Mouse (Mus musculus): ENCODE results near the gene Itsn1. TPM values are rescaled to one million over a fixed set of nuclear protein-coding genes. Genes with fewer than 3 reads are reported as not detected.

Gene Itsn1
- polyA plus RNA-seq, 1 experiment from 2014 or later = 21.7 TPM

- no peak for ATAC-seq (ENCODE audit: insufficient read depth, low FRiP score, low read depth)
- H3K27me3 ChIP-seq (replicated peaks) = no peaks in the 10 kb centered on the region
- no peaks in the 10 kb centered on the region for H3K9me3 ChIP-seq
- no peak overlapping the region for H3K4me2 ChIP-seq
- H3K27ac ChIP-seq = no peak overlapping the region
- 74% methylated on average over 5 of the region's 5 CpGs for WGBS
- H3K9ac ChIP-seq = no peak overlapping the region
- no peak overlapping the region for H3K4me3 ChIP-seq (replicated peaks)
- H3K36me3 ChIP-seq = no peaks in the 10 kb centered on the region
- peaks cover 10% of the 10 kb centered on the region for H3K4me1 ChIP-seq
These were observed 5.7 kb downstream of the Itsn1 start for GRCm38 (mm10) chr16:91734771-91735170.

GRCm38 (mm10) chr16:91736046-91736816, 7.2 kb downstream of the Itsn1 start:
- Histone ChIP-seq H3K36me3 (no peaks in the 10 kb centered on the region), H3K4me1 (peaks cover 10% of the 10 kb centered on the region), H3K27me3 (replicated peaks) (no peaks in the 10 kb centered on the region), H3K9me3 (no peaks in the 10 kb centered on the region), H3K9ac (no peak overlapping the region), H3K4me3 (replicated peaks) (no peak overlapping the region), H3K27ac (no peak overlapping the region), H3K4me2 (no peak overlapping the region)
- no peak for ATAC-seq (ENCODE audit: insufficient read depth, low FRiP score, low read depth)
- 82% methylated on average over 7 of the region's 7 CpGs for WGBS

GRCm38 (mm10) chr16:91738505-91738904, 9.4 kb downstream of the Itsn1 start:
- Histone ChIP-seq H3K4me3 (replicated peaks) (no peak overlapping the region), H3K36me3 (no peaks in the 10 kb centered on the region), H3K27me3 (replicated peaks) (no peaks in the 10 kb centered on the region), H3K27ac (no peak overlapping the region), H3K4me1 (peaks cover 10% of the 10 kb centered on the region), H3K4me2 (no peak overlapping the region), H3K9ac (no peak overlapping the region), H3K9me3 (no peaks in the 10 kb centered on the region)
- 78% methylated on average over 6 of the region's 6 CpGs for WGBS
- no peak for ATAC-seq (ENCODE audit: insufficient read depth, low FRiP score, low read depth)

DNA sequence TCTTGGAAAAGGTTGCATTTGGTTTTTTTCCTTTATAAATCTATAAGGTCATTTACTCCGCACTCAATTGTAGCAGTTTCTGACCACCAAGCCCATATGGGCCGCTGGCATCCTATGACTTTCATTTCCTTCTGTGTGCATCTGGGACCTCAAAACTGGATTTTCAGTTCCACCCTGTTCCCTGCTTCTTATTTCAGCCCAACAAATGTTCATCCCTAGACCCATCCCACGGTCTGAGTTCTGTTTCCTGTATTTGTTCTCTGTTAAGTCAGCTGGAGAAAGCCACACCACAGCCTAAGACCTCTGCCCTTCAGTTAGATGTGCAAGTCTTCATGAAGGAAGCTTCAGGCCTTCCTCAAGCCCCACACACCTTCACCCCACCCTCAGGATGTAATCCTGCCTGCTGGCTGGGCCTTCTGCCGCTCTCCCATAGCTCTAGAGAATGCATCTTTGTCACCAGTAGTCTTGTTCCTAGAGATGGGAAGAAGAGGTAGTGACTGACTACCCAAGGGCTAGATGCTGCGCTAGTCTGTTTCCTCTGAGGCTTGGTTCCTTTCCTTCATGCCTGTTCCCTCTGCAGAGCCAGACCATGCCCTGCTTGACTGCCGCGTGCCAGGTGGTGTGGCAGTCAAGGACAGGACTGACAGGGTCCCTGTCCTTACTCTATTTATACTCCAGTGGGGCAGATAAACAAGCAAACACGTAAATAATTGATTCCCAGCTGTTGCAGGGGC, 11.3 kb downstream of the Itsn1 start:
- no peak overlapping the region for H3K9ac ChIP-seq
- H3K27ac ChIP-seq = no peak overlapping the region
- H3K4me3 ChIP-seq (replicated peaks) = no peak overlapping the region
- no peak for ATAC-seq (ENCODE audit: insufficient read depth, low FRiP score, low read depth)
- no peaks in the 10 kb centered on the region for H3K27me3 ChIP-seq (replicated peaks)
- H3K4me1 ChIP-seq = peaks cover 4% of the 10 kb centered on the region
- no peaks in the 10 kb centered on the region for H3K36me3 ChIP-seq
- WGBS = 62% methylated on average over 8 of the region's 8 CpGs
- H3K9me3 ChIP-seq = no peaks in the 10 kb centered on the region
- no peak overlapping the region for H3K4me2 ChIP-seq

DNA sequence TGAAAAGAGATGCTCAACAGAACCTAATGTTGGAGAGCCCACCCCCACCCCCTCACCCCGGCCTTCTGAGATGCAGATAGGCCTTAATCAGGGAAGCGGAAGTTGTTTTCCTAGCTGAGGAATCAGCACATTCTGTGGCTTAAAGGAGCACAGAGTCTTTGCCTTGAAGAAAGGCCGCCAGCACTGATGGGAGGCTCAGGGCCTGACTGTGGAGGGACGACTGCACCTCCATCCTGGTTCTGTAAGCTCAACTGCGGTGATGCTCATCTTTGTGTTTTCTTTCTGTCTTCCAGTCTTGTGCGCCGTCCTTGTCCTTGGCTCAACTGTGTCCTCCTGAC, 11.8 kb downstream of the Itsn1 start:
- Histone ChIP-seq H3K9ac (no peak overlapping the region), H3K27me3 (replicated peaks) (no peaks in the 10 kb centered on the region), H3K4me2 (no peak overlapping the region), H3K36me3 (no peaks in the 10 kb centered on the region), H3K27ac (no peak overlapping the region), H3K4me1 (peaks cover 9% of the 10 kb centered on the region), H3K4me3 (replicated peaks) (no peak overlapping the region), H3K9me3 (no peaks in the 10 kb centered on the region)
- WGBS = 74% methylated on average over 7 of the region's 7 CpGs
- no peak for ATAC-seq (ENCODE audit: insufficient read depth, low FRiP score, low read depth)

DNA sequence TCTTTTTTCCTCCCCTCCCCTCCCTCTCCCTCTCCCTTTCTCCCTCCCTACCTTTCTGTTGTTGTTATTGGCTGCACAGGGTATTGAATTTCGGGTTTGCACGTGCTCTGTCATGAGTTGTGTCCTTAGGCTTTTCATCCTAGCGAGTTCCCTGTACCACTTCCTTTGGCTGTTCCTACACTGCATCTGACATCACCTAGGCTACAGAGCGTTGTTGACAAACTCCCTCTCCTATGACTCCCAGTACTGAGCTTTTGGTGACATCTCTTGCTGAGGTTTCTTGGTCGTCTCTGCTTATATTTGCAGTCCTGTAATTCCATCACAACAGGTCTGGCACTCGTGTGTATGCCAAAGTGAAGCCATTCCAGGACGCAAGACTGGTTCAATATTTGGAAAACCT, 14.0 kb downstream of the Itsn1 start:
- no peak overlapping the region for H3K27ac ChIP-seq
- WGBS = 69% methylated on average over 7 of the region's 7 CpGs
- H3K9me3 ChIP-seq = no peaks in the 10 kb centered on the region
- peaks cover 13% of the 10 kb centered on the region for H3K4me1 ChIP-seq
- H3K36me3 ChIP-seq = no peaks in the 10 kb centered on the region
- ATAC-seq (ENCODE audit: insufficient read depth, low FRiP score, low read depth) = no peak
- H3K9ac ChIP-seq = no peak overlapping the region
- no peak overlapping the region for H3K4me3 ChIP-seq (replicated peaks)
- H3K27me3 ChIP-seq (replicated peaks) = no peaks in the 10 kb centered on the region
- H3K4me2 ChIP-seq = no peak overlapping the region

DNA sequence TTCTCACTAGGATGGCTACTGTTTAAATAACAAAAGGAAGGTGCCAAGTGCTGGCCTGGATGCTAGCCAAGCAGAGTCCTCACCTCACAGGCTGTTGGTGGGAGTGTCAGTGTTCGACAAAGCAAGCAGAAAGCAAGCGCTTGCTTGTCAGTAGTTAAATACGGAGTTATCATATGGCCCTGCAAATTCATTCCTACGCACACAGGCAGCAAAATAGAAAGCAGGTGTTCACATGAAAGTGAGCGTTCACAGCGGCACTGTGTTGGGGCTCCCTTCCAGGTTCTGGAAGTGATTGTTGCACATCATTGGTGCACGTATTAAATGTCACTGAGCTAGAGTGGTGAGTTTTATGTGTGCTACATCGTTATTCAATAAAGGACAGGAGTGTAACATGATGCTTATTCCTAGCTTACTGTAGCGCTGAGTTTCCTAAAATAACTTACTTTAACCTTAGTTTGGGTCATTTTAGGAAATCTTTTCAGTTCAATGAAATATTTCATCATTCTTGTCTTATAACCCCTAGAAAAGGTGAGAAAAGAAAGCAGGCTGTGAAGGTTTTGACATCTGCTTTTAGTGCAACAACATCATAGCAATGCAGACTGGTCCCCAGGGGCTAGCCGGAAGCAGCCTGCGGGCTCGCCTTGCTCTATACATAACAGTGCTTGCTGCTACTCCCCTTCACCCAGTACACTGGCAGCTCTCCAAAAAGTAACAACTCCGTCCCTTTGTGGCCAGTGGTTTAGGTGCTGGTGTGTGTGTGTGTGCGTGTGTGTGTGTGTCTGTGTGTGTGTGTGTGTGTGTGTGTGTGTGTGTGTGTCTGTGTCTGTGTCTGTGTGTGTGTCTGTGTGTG, 17.2 kb downstream of the Itsn1 start:
- no peaks in the 10 kb centered on the region for H3K9me3 ChIP-seq
- 36% methylated on average over 14 of the region's 14 CpGs for WGBS
- H3K4me2 ChIP-seq = 0 out of 2 replicates have a peak overlapping the region, but pooled peaks have one; percentile 9
- 0 out of 2 replicates have a peak overlapping the region, but pooled peaks have one; percentile 35 for H3K27ac ChIP-seq
- H3K9ac ChIP-seq = no peak overlapping the region
- no peak for ATAC-seq (ENCODE audit: insufficient read depth, low FRiP score, low read depth)
- H3K36me3 ChIP-seq = no peaks in the 10 kb centered on the region
- H3K27me3 ChIP-seq (replicated peaks) = no peaks in the 10 kb centered on the region
- no peak overlapping the region for H3K4me3 ChIP-seq (replicated peaks)
- H3K4me1 ChIP-seq = peaks cover 13% of the 10 kb centered on the region

- Histone ChIP-seq H3K27me3 (replicated peaks) (no peaks in the 10 kb centered on the region), H3K9ac (no peak overlapping the region), H3K4me1 (peaks cover 13% of the 10 kb centered on the region), H3K9me3 (no peaks in the 10 kb centered on the region), H3K27ac (peak overlapping the region; percentile 6; the same call in 1 of the 2 replicates), H3K4me2 (no peak overlapping the region), H3K4me3 (replicated peaks) (no peak overlapping the region), H3K36me3 (no peaks in the 10 kb centered on the region)
- WGBS = 60% methylated on average over 6 of the region's 6 CpGs
- peak; percentile 82 for ATAC-seq (ENCODE audit: insufficient read depth, low FRiP score, low read depth)
These were observed 18.5 kb downstream of the Itsn1 start for GRCm38 (mm10) chr16:91747567-91747966.

DNA sequence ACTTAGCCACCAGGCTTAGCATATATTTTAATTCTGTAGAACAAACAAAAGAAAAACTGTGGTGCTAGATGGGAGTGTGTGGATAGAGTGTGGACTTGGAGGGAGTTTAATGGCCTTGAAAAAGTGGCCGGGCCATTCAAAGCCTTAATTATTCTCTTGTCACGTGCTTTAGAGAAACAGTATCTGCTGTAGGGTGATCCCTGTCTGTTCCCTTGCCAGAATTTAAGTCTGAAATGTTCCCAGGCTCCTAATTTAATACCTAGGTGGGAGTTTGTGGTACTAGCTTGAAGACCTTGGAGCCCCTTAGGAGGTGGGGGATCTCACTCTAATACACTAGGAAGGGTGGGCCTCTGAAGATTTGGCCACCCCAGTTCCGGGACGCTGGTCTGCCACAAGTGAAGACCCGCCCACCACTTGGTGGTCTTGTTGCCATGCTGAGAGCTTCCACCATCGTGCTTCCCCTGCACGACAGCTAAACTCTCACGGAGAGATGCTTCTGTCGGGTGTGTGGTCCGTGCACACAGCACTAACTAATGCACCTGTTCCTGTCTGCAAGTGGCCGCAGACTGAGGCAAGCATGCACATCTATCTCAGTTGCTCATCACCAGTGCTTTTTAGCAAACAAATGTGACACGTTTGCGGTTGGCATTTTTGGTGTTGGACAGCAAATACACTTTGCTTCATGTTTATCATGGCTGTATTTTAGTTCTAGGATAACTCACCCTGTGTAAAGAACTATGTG, 22.7 kb downstream of the Itsn1 start:
- H3K4me1 ChIP-seq = no peaks in the 10 kb centered on the region
- ATAC-seq (ENCODE audit: insufficient read depth, low FRiP score, low read depth) = no peak
- 76% methylated on average over 13 of the region's 13 CpGs for WGBS
- no peaks in the 10 kb centered on the region for H3K36me3 ChIP-seq
- H3K4me2 ChIP-seq = no peak overlapping the region
- no peak overlapping the region for H3K9ac ChIP-seq
- no peaks in the 10 kb centered on the region for H3K9me3 ChIP-seq
- H3K4me3 ChIP-seq (replicated peaks) = no peak overlapping the region
- H3K27ac ChIP-seq = no peak overlapping the region
- H3K27me3 ChIP-seq (replicated peaks) = no peaks in the 10 kb centered on the region

GRCm38 (mm10) chr16:91753611-91754010, 24.5 kb downstream of the Itsn1 start:
- H3K9me3 ChIP-seq = no peaks in the 10 kb centered on the region
- ATAC-seq (ENCODE audit: insufficient read depth, low FRiP score, low read depth) = no peak
- no peak overlapping the region for H3K4me2 ChIP-seq
- no peaks in the 10 kb centered on the region for H3K4me1 ChIP-seq
- H3K27me3 ChIP-seq (replicated peaks) = no peaks in the 10 kb centered on the region
- no peak overlapping the region for H3K9ac ChIP-seq
- no peak overlapping the region for H3K27ac ChIP-seq
- no peaks in the 10 kb centered on the region for H3K36me3 ChIP-seq
- WGBS = 57% methylated on average over 4 of the region's 4 CpGs
- H3K4me3 ChIP-seq (replicated peaks) = no peak overlapping the region

DNA sequence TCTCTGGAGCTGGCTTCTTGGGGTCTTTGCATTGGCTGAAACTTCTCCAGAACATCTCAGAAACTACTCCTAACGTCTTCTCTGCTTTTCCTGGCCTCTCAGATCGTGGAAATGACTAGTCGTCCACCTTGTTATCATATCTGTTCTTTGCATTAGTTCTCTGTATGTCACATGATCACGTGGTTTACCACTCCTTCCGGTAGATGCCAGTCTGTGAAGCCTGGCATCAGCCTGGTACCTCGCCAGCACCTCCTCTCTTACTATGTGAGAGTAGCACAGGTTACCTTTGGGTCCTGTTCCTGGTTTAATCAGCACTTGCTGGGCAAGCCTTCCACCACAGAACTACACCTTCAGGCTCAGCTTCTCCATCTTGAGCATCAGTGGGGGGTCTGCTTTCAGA, 25.9 kb downstream of the Itsn1 start:
- 77% methylated on average over 6 of the region's 6 CpGs for WGBS
- no peak overlapping the region for H3K4me2 ChIP-seq
- H3K27me3 ChIP-seq (replicated peaks) = no peaks in the 10 kb centered on the region
- H3K9ac ChIP-seq = no peak overlapping the region
- no peaks in the 10 kb centered on the region for H3K9me3 ChIP-seq
- no peak for ATAC-seq (ENCODE audit: insufficient read depth, low FRiP score, low read depth)
- no peaks in the 10 kb centered on the region for H3K36me3 ChIP-seq
- no peak overlapping the region for H3K27ac ChIP-seq
- no peak overlapping the region for H3K4me3 ChIP-seq (replicated peaks)
- no peaks in the 10 kb centered on the region for H3K4me1 ChIP-seq
